Mouse (Mus musculus) ES-CJ7 (cell line): ENCODE data around the gene Retsat.

ENCODE experiments used
- DNase-seq: peaks from one replicate; pipeline ENCODE4 v3.0.0; 2011; ENCODE audit warnings: low read depth, low spot score

The Retsat gene

GRCm38 (mm10) chr6:72597956-72598753 is at the start of gene Retsat, which contains the start of gene Elmod3:
TSS of gene Retsat (plus strand) at chr6:72598475.
TSS of gene Elmod3 (minus strand) at chr6:72598413.
- peak; percentile 99 for DNase-seq

DNA sequence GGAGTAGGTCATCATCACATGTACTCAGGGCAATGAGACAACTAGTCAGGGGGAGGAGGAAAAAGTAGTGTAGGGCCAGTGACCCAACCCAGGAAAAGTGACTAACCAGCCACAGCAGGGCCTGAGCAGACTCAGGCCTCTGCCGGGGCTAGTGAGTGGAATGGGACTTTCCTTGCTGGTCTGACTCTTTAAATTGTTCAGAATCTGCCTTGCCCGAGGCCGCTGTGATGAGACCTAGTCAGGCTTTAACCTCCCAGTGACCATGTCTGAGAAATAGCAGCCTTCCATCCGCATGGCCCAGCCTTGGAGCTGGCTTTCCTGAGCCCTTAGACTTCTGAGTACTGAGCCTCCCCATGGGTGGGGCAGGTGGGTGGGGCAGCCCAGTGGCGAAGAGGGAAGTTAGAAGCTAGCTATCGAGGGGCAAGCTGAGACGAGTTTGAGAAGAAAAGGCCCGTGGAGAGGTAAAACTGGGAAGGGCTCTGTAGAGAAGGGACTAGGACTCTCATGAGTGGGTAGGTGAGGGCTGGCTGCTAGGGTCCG is 49.2 kb upstream of the Retsat start:
- peak; percentile 61 for DNase-seq

GRCm38 (mm10) chr6:72550025-72550424 is 48.2 kb upstream of the Retsat start:
- DNase-seq, result no peak

- DNase-seq, result no peak
Observed at GRCm38 (mm10) chr6:72550503-72551100, 47.7 kb upstream of the Retsat start.

GRCm38 (mm10) chr6:72552171-72553078 is 45.9 kb upstream of the Retsat start:
- DNase-seq, result peak; percentile 85

DNA sequence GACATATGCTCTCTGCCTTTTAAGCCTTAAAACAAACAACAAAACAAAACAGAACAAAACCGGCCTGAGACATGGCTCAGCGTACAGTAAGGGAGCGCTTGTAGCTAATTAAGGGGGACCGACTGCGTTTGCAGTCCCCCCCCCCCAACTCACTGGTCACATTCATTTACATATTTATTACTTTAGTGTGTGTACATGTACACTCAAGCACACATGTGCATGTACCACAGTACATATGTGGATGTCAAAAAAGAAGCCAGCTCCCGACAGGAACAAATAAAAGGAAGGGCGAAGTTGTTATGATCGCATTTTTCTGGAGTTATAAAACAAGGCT is 45.2 kb upstream of the Retsat start:
- no peak for DNase-seq

DNA sequence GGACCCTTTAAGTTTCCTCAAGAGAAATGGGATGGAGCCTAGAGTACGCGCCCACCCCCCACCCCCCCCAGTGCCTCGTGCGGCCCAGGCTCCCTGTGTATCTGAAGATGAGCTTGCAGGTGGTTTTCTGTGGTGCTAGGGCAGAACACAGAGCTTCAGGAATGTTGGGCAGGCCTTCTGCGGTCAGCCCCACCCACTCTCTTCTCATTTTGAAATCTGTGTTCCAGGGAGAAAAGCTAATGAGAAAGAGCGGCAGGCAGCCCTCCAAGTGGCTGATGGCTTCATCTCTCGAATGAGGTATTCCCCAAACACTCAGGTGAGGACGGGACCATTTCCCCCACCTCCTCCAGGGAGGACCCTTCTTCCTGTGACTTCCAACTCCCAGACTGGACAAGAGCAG is 37.5 kb upstream of the Retsat start:
- peak; percentile 38 for DNase-seq

DNA sequence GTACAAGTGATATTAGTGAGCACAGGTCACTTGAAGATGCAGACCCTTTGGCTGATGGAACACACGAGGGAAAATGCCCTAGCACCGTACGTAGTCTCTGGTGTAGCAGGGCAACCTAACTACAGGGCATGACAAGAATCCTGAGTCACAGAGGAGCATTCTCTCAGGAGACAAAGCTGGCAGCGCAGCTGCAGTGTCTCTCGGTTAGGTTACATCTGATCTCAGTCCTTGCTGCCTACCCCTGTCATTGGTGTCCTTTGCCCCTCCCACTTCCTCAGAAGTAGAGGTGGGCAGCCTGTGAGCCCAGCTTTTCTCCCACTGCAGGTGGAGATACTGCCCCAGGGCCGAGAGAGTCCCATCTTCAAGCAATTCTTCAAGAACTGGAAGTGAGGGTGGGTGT is 35.8 kb upstream of the Retsat start:
- no peak for DNase-seq

DNA sequence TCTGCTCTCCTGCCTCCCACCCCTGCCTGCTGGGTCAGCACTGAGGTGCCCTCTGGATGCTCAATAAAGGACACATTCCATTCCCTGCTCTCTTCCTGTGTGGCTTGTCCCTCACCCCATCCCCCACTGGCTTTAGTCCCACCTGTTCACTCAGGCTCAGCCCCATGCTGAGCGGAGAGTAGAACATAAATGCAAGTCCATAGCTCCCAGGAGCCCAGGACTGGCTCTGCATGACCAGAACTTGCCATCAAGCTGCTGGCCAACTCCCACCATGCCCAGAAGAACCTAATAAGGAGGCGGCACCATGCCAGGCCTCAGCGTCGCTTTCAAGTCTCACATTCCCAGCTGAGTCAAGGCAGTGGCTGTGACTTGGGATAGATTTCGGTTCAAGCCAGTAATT is 35.4 kb upstream of the Retsat start:
- DNase-seq, result peak; percentile 45

DNA sequence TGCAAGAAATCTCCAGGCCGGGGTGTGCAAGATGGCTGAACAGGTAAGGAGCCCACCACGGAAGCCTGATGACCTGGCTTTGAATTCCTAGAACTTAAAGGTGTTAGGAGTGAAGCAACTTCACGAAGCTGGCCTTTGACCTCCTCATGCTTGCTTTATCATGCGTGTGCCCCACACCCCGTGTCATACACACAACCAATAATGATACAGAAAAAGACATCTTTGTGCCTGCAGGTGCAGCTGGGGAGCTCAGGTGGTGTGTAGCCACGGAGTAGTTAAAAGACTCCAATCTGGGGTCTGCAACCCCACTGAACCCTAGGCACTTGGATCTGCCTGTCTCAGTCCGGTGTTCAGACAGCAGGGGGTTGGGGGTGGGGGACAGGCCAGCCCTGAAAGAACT is 32.8 kb upstream of the Retsat start:
- no peak for DNase-seq

- DNase-seq, result peak; percentile 92
Observed at GRCm38 (mm10) chr6:72566044-72566443, 32.2 kb upstream of the Retsat start.

DNA sequence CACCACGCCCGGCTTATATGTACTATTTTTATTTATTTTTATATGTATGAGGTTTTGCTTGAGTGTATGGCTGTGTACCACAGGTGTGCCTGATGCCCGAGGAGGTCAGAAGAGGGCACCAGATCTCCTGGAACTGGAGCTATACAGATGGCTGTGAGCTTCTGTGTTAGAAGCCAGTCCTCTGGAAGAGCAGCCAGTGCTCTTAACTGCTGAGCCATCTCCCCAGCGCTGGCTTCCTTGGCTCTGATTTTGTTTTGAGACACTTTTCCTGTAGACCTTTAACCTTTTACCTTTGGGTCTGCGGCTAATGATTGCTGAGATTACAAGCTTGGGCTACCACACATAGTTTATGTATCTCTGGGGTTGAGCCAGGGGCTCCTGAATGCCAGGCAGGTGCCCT is 30.8 kb upstream of the Retsat start:
- DNase-seq, result no peak

- DNase-seq, result no peak
Observed at GRCm38 (mm10) chr6:72568736-72569135, 29.5 kb upstream of the Retsat start.

DNA sequence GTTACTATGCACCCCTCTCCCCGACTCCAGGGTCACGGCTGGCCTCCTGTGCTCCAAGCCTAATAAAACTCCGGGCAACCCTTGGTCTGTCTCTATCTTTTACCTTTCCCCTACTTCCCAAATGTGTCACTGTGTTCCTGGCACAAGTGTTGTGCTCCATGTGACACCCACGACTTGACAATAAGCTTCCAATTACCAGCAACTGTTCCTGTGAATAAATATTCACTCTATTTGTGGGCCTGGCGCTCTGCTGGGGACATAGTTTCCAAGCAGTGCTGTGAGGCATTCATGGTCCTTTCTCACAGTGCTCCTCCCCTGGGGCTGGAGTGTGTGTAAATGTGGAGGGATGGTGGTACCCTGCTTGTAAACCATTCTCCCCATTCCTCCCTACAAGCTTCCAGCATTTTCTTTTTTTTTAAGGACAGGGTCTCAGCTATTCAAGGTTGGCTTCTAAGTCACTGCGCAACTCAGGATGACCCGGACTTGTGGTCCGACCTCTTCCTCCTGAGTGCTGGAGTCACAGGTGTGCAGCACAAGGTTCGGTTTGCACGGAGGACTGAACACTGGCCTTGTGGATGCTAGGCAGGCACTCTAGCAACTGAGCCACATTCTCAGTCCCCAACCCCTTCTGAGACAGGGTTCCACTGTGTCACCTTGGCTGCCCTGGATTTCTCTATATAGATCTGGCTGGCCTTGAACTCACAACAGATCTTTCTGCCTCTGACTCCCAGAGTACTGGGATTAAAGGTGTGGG is 27.5 kb upstream of the Retsat start:
- DNase-seq, result no peak

DNA sequence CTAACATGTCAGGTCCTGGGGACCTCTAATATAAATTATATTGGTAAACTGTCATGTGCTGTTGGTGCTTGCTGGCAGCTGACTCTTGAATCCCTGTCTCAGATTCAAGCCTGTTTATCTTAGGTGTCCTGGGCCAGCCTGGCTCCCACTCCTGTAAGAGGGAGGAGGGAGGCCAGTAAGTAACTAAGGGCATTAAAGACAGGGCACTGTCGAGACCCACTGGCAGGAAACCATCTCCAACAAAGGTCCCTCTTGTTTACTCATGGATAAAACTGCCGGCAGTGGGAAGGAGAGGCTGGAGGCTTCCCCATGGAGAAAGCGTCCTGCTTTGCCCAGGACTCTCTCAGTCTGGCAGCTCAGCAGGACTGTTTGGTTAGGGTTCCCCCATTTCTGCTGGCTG is 26.4 kb upstream of the Retsat start:
- no peak for DNase-seq

DNA sequence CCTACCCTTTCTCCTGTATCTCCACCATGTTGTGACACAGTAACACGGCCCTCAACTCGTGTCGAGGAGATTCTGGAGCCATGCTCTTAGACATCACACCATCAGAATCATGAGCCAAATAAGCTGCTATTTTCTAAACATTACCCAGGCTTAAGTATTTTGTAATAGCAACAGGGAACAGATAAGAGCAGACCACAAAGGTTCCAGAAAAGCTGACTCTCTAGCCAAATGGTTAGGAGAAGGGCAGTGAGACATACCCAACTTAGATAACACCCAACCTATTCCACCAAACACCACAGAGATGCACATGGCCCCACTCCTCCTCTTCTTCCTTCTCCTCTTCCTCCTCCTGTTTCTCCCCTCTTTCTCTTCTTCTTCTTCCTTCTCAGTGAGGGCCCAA is 22.2 kb upstream of the Retsat start:
- no peak for DNase-seq

GRCm38 (mm10) chr6:72581625-72582382 is 16.5 kb upstream of the Retsat start:
- DNase-seq, result no peak

DNA sequence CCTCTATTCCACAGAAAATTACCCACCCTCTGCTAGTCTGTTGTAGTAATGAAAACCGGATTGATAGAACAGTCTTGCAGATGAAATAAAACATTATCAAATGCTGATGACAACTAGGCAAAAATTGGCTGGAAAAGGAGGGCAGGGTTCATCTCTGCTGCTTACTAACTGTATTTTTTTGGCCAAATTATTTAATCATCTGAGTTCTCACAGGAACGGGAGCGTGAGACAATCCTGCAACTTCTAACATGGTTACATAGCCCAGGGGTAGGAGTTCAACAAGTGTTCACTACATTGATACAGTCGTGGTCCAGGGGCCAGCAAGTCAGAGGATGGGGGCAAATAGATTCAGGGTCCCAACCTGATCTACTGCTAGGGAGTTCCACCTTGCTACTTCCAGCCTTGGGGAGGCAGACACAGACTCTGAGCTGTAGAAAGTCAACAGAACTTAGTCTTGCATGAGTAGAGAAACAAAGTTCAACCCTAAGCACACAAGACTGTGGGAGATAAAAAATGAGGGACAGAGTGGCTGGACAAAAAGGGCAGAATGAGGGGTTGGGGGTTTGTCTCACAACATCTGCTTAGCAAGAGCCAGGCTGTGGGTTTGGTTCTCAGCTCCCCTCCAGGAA is 14.9 kb upstream of the Retsat start:
- DNase-seq, result no peak

DNA sequence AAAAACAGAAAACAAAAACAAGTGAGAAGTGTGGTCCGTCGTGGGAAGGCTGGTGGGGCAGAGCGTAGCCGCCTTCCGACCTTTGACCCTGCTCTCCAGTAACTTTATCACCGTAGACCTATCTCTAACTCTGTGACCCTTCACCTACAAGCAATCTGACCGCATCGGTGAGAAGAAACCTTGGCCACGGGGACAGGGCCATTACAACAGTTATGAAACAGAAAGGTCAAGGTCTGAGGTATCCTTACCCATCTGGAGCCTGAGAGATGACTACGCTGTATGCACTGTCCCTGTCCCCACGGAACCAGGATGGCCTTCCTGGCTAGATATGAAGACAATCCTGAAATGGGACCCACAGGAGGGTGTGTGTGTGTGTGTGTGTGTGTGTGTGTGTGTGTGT is 14.1 kb upstream of the Retsat start:
- DNase-seq, result no peak

DNA sequence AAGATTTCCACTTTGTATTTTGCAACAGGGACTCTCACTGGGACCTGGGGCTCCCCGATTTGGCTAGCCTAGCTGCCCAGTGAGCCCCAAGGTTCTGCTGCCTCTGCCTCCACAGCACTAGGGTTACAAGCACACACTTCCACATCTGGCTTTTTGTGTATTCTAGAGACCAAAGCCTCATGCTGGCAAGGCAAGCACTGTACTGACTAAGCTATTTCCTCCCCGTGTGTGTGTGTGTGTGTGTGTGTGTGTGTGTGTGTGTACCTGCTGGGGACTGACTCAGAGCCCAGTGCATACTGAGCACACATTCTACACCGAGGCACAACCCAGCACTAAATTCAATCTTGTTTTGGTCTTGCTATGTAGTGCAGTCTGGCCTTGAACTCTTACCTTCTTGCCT is 11.6 kb upstream of the Retsat start:
- DNase-seq, result no peak
